Mouse (Mus musculus) naive thymus-derived CD4-positive, alpha-beta T cell, adult 5 months (primary cell): ENCODE data around the gene Aldh3a1. TPM values are rescaled to one million over a fixed set of nuclear protein-coding genes. Genes with fewer than 3 reads are reported as not detected.

Source experiments
- polyA plus RNA-seq: library from polyadenylated mRNA; unstranded; fragments of 100-300 nt; shearing (Covaris generic); gene quantifications from one replicate; pipeline ENCODE4 v1.2.1, GENCODE M21; 2017

Aldh3a1 gene
- polyA plus RNA-seq: not detected

DNA sequence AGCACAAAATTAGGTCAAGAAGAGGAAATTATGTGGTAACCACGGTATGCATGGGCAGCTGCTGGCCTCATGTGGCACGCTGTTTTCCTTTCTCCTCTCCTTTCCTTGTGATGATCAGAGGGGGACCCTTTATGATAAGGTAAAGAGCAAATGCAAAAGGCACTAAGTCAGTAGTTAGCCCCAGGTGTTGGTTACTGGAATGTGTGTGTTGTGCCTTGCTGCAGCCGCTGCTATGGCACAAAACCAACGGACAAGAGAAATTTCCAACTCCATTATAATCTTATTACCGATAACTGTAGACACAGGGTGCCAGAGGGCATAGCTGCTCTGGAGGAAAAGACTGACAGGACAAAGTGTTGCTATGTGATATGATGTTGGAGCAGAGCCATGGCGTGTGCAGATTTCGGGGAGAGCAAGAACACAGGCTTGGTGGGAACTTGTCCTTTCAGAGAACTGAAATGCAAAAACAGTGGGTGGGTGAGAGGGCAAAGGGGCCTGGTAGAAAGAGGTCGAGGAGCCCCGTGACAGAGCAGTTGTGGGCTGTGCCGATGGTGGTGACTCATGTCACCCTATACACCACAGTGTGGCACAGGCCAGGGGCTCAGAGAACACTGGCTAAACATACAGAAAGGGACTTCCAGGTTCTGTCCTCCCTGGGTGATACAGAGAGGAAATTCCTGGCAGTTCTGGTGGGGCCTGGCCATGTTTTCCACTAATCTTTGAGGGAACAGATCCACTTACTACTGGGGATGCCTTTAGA is at the start of gene Aldh3a1:
Gene Aldh3a1, plus strand, starts transcription at position 51 of the 760 bp plus-strand sequence.

GRCm38 (mm10) chr11:61174821-61175658 is 32.3 kb upstream of the Aldh3a1 start, which contains the start of gene Usp22:
TSS of gene Usp22 (minus strand) at chr11:61175055.

DNA sequence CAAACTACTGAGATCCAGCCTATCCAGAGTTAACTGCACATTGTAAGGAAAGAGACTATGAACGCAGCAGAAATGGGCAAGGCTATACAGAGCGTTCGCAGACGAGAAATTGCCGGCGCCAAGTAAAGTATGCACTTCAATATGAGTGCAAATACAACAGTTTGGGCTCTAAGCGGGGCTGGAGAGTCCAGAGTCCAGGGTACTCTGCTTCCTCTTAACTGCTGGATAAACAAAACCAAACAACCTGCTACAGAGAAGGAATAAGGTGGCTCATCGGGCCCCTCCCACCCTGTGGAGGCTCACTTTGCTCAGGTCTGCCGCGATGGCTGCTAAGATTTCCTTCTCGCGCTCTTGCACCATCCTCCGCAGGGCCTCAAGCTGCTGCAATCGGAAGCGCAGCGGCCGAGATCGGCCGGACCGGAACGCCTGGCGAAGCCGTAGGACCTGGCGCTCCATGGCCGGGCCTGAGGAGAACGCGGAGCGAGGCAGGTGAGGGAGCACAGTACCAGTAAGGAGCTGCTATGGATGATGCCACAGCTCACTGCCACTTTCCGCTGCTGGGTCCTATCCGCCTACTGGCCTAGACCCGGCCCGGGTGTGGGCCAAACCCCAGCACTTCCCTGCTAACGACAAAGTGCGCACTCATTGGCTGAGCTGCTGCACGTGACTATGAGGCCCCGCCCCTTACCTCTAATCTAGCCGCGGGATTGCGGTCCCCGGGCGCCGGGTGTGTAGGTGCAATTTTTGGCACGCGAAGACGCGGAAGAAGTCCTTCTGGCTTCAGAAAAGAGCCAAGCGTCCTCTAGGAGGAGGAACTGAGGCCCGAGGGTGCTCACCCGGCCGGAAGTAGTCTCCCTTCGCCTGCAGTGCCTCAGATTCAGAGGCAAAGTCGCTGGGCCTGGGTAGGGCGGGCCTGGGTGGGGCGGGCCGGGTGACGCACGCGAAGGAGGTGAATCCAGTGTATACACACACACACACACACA is 59.5 kb downstream of the Aldh3a1 start, which contains the start of gene Aldh3a2:
Gene Aldh3a2, minus strand, starts transcription at position 914 of the 983 bp plus-strand sequence.

Other genes starting within 250 kb of the Aldh3a1 start
- gene Kcnj12, start 185.0 kb upstream of the Aldh3a1 start, polyA plus RNA-seq: not detected
- 13.3 TPM for gene Tnfrsf13b, start 80.8 kb upstream of the Aldh3a1 start, polyA plus RNA-seq
- gene Usp22, start 32.5 kb upstream of the Aldh3a1 start, polyA plus RNA-seq: 110 TPM
- 37.6 TPM for gene Aldh3a2, start 59.9 kb downstream of the Aldh3a1 start, polyA plus RNA-seq
- not detected for gene Slc47a2, start 135.3 kb downstream of the Aldh3a1 start, polyA plus RNA-seq
- gene Slc47a1, start 170.8 kb downstream of the Aldh3a1 start, polyA plus RNA-seq: not detected
- not detected for gene Rnf112, start 246.6 kb downstream of the Aldh3a1 start, polyA plus RNA-seq